Mouse (Mus musculus) myocyte (in vitro differentiated cells): ENCODE results near the gene 0610012G03Rik. TPM values are rescaled to one million over a fixed set of nuclear protein-coding genes. Genes with fewer than 3 reads are reported as not detected.

Experiments
- H3K27me3 ChIP-seq: one replicate; pipeline ENCODE4 v1.6.1; 2011; ENCODE audit not compliant: control insufficient read depth, insufficient read depth, insufficient read length
- H3K36me3 ChIP-seq: one replicate; pipeline ENCODE4 v1.6.1; 2011; ENCODE audit not compliant: control insufficient read depth, insufficient read depth
- H3K4me2 ChIP-seq: one replicate; pipeline ENCODE4 v1.6.1; 2011; ENCODE audit warnings: low read depth, control low read depth
- H3K4me3 ChIP-seq: one replicate; pipeline ENCODE4 v1.5.1; 2011; ENCODE audit warnings: mild to moderate bottlenecking, control low read depth, moderate library complexity
- H3K79me2 ChIP-seq: one replicate; pipeline ENCODE4 v1.6.1; 2011; ENCODE audit not compliant: control insufficient read depth, insufficient read depth
- H3ac ChIP-seq: one replicate; pipeline ENCODE4 v1.6.1; 2011; ENCODE audit not compliant: control insufficient read depth, insufficient read length
- CEBPB ChIP-seq: IDR thresholded peaks from 2 replicates; pipeline ENCODE4 v1.6.1; 2011; ENCODE audit warnings: mild to moderate bottlenecking, moderate library complexity; ENCODE audit not compliant: poor library complexity, insufficient read depth, severe bottlenecking
- E2F4 ChIP-seq: IDR thresholded peaks from one replicate; pipeline ENCODE4 v1.6.1; 2011; ENCODE audit warnings: mild to moderate bottlenecking, control low read depth, moderate library complexity; ENCODE audit not compliant: insufficient read depth
- MAX ChIP-seq: IDR thresholded peaks from one replicate; pipeline ENCODE4 v1.6.1; 2011; ENCODE audit warnings: low read depth, mild to moderate bottlenecking, control low read depth
- MYOD1 ChIP-seq, 3 experiments: IDR thresholded peaks; one replicate each; pipeline ENCODE4 v1.6.1; 2011; ENCODE audit warnings: control low read depth in 2 of 3, low read depth in 2 of 3, mild to moderate bottlenecking in 2 of 3, moderate library complexity in 1 of 3; ENCODE audit not compliant: insufficient read length in 2 of 3, control insufficient read depth in 1 of 3
- MYOG ChIP-seq, 3 experiments: IDR thresholded peaks; one replicate each; pipeline ENCODE4 v1.6.1; 2011; ENCODE audit warnings: control low read depth in 2 of 3, low read depth in 2 of 3, mild to moderate bottlenecking in 2 of 3; ENCODE audit not compliant: insufficient read length in 2 of 3, control insufficient read depth in 1 of 3, insufficient read depth in 1 of 3
- POLR2A ChIP-seq: IDR thresholded peaks from one replicate; pipeline ENCODE4 v1.6.1; 2011; ENCODE audit warnings: low read depth, mild to moderate bottlenecking, control low read depth, moderate library complexity; ENCODE audit not compliant: insufficient read length
- POLR2AphosphoS2 ChIP-seq: IDR thresholded peaks from one replicate; pipeline ENCODE4 v1.6.1; 2011; ENCODE audit warnings: low read depth, control low read depth; ENCODE audit not compliant: insufficient read length
- REST ChIP-seq: IDR thresholded peaks from one replicate; pipeline ENCODE4 v1.6.1; 2011; ENCODE audit warnings: mild to moderate bottlenecking, control low read depth, moderate library complexity; ENCODE audit not compliant: insufficient read depth, insufficient read length
- SRF ChIP-seq: IDR thresholded peaks from one replicate; pipeline ENCODE4 v1.6.1; 2011; ENCODE audit warnings: low read depth; ENCODE audit not compliant: control insufficient read depth, insufficient read length
- TCF12 ChIP-seq: IDR thresholded peaks from one replicate; pipeline ENCODE4 v1.6.1; 2011; ENCODE audit warnings: mild to moderate bottlenecking, control low read depth; ENCODE audit not compliant: poor library complexity, insufficient read depth, severe bottlenecking
- TCF3 ChIP-seq: IDR thresholded peaks from one replicate; pipeline ENCODE4 v1.6.1; 2011; ENCODE audit warnings: low read depth, control low read depth; ENCODE audit not compliant: insufficient read length
- USF1 ChIP-seq: IDR thresholded peaks from one replicate; pipeline ENCODE4 v1.6.1; 2011; ENCODE audit warnings: low read depth, mild to moderate bottlenecking, control low read depth, moderate library complexity
- polyA plus RNA-seq: library from polyadenylated mRNA; unstranded; fragments of >200 nt; fragmentation: generic; extraction: Trizol; gene quantifications from one replicate; pipeline ENCODE4 v1.2.1, GENCODE M21; 2012; ENCODE audit warnings: missing spikeins

0610012G03Rik gene
- polyA plus RNA-seq, 1 experiment = 66.6 TPM

DNA sequence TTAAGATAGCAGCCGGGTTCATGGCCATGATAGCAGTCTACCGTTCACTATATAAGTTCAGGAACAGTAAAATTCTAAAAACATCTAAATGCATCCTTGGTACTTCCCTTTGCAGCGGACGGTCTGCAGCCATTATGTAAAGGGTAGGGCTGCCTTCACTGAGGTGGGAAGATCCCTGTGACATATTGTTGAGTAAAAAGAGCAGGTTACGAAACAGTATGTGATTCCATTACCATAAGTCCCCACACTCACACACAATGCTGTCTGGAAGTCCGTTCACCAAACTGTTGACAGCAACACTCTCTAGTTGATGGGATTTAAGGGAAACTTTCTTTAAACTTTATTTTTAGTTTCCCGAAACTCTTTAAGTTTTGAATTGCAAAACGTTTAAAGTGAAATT is 45.1 kb downstream of the 0610012G03Rik start:
- H3K4me3 ChIP-seq = no peak overlapping the region
- no peak overlapping the region for H3ac ChIP-seq
- no peak overlapping the region for H3K4me2 ChIP-seq
- TF ChIP-seq CEBPB (no peak), E2F4 (no peak), USF1 (no peak), MAX (no peak), MYOD1 (IDR thresholded peaks at IDR 0.05; ENCODE audit: control insufficient read depth in 1 of 3, insufficient read length in 2 of 3, low read depth in 2 of 3) (no peak), TCF3 (no peak), REST (no peak), TCF12 (no peak), MYOG (IDR thresholded peaks at IDR 0.05; ENCODE audit: control insufficient read depth in 1 of 3, insufficient read depth in 1 of 3, insufficient read length in 2 of 3, low read depth in 2 of 3) (no peak), POLR2A (no peak), SRF (no peak), POLR2AphosphoS2 (no peak)
- H3K27me3 ChIP-seq = peaks cover 5% of the 10 kb centered on the region
- no peaks in the 10 kb centered on the region for H3K36me3 ChIP-seq
- no peaks in the 10 kb centered on the region for H3K79me2 ChIP-seq

DNA sequence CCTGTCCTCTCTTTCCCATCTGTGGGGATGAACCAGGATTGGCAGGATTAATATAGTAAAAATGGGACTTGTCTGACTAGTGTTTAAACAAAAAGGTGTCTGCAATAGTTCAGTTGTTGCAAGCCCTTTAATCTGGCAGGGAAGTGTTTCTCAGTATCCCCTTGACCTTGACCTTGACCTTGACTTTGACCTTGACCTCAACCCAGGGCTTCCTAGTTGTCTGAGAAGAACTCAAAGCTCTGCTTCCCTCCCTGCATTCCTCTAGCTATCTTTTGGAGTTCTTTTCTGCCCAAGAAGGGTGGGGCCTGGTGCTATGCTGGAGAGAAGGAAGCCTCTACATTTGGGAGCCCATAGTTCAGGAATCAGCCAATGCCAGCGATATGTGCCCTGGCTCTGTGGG is 46.4 kb downstream of the 0610012G03Rik start:
- Histone ChIP-seq H3K27me3 (peaks cover 5% of the 10 kb centered on the region), H3K79me2 (no peaks in the 10 kb centered on the region)

DNA sequence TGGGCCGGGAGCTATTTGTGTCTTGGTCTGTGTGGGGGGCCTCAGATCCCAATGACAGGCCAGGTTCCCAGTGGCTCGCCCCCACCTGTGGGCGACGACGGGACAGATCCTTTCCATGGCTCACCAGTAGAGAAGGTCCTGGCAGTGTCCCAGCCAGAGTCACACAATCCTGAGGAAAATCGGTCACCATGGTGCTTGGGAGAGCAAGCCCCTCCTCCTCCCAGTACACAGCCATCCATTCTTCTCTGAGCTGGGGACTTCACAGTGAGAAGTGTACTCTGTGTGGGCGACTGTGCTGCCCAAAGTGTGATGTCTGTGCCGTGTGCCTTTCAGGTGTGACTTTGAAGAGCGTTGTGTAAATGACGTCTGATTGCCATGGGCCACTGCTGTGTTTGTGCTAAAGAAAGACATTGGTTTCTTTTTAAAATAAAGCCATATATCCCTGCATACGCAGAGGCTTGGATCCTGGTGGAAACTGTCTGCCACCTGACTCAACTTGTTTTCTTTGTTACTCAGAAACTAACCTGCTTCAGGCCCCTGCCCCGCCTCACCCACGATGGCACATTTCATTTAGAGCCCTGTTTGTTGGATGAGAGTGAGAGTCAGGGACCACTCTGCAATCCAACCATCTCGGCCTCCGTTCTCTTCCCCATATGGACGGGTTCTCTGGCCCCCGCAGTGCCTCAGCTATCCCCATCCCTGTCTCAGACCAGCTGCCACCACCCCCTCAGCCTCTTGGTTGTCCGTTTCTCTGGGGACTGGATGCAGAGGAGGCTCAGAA is 49.6 kb downstream of the 0610012G03Rik start:
- peaks cover 7% of the 10 kb centered on the region for H3K27me3 ChIP-seq
- H3ac ChIP-seq = no peak overlapping the region
- TF ChIP-seq TCF12 = no peak
- no peak for TF ChIP-seq MYOD1 (IDR thresholded peaks at IDR 0.05; ENCODE audit: control insufficient read depth in 1 of 3, insufficient read length in 2 of 3, low read depth in 2 of 3)
- TF ChIP-seq MYOG (IDR thresholded peaks at IDR 0.05; ENCODE audit: control insufficient read depth in 1 of 3, insufficient read depth in 1 of 3, insufficient read length in 2 of 3, low read depth in 2 of 3) = no peak
- no peak for TF ChIP-seq USF1
- no peak for TF ChIP-seq POLR2AphosphoS2
- no peak for TF ChIP-seq SRF
- no peak for TF ChIP-seq MAX
- no peak for TF ChIP-seq REST
- no peak for TF ChIP-seq CEBPB
- no peak for TF ChIP-seq POLR2A
- no peak for TF ChIP-seq TCF3
- no peak for TF ChIP-seq E2F4
- H3K79me2 ChIP-seq = no peaks in the 10 kb centered on the region
- H3K36me3 ChIP-seq = no peaks in the 10 kb centered on the region
- no peak overlapping the region for H3K4me3 ChIP-seq
- H3K4me2 ChIP-seq = no peak overlapping the region

More for the DNA sequence above, 46.4 kb downstream of the 0610012G03Rik start:
- Histone ChIP-seq H3ac (no peak overlapping the region), H3K36me3 (no peaks in the 10 kb centered on the region), H3K4me2 (no peak overlapping the region), H3K4me3 (no peak overlapping the region)
- no peak for TF ChIP-seq TCF12
- no peak for TF ChIP-seq TCF3
- no peak for TF ChIP-seq USF1
- TF ChIP-seq SRF = no peak
- TF ChIP-seq MAX = no peak
- TF ChIP-seq CEBPB = no peak
- TF ChIP-seq POLR2A = no peak
- no peak for TF ChIP-seq POLR2AphosphoS2

Other genes starting within 250 kb of the 0610012G03Rik start
- gene Meltf, start 69.7 kb downstream of the 0610012G03Rik start, polyA plus RNA-seq = not detected
- gene Pigz, start 14.6 kb downstream of the 0610012G03Rik start, polyA plus RNA-seq = 0.07 TPM
- 19.9 TPM for gene Ncbp2, start within 50 bp of the 0610012G03Rik start, polyA plus RNA-seq
- 8.0 TPM for gene Senp5, start 54.8 kb upstream of the 0610012G03Rik start, polyA plus RNA-seq
- 10.9 TPM for gene Pak2, start 130.8 kb upstream of the 0610012G03Rik start, polyA plus RNA-seq
- 19.4 TPM for gene Pigx, start 151.2 kb upstream of the 0610012G03Rik start, polyA plus RNA-seq
- 6.6 TPM for gene Cep19, start 151.3 kb upstream of the 0610012G03Rik start, polyA plus RNA-seq
- not detected for gene Nrros, start 217.1 kb upstream of the 0610012G03Rik start, polyA plus RNA-seq
- gene Bex6, start 231.3 kb upstream of the 0610012G03Rik start, polyA plus RNA-seq = not detected